Mouse (Mus musculus): ENCODE measurements around the gene Asb2. TPM values are rescaled to one million over a fixed set of nuclear protein-coding genes. Genes with fewer than 3 reads are reported as not detected.
A peak's percentile ranks its signal among the peaks of the same experiment; 100 is the strongest.

The Asb2 gene
- polyA plus RNA-seq, 1 experiment from 2014 or later = 219 TPM

- Histone ChIP-seq H3K36me3 (peaks cover 16% of the 10 kb centered on the region; the same call in 1 of the 2 replicates), H3K9me3 (replicated peaks) (no peaks in the 10 kb centered on the region), H3K4me1 (replicated peaks) (peaks cover 40% of the 10 kb centered on the region), H3K4me2 (peak overlapping the region; percentile 65), H3K9ac (peak overlapping the region; percentile 63), H3K27ac (peak overlapping the region; percentile 92), H3K27me3 (no peaks in the 10 kb centered on the region), H3K4me3 (peak overlapping the region; percentile 51)
- peak; percentile 75 for ATAC-seq (replicated peaks; ENCODE audit: insufficient number of reproducible peaks, insufficient read depth, low FRiP score, low read depth)
- 28% methylated on average over 14 of the region's 14 CpGs for WGBS
These were observed 17.5 kb downstream of the Asb2 start for GRCm38 (mm10) chr12:103338162-103338798.

- peak overlapping the region; percentile 92 for H3K27ac ChIP-seq
- 29% methylated on average over 3 of the region's 3 CpGs for WGBS
- no peaks in the 10 kb centered on the region for H3K9me3 ChIP-seq (replicated peaks)
- peak overlapping the region; percentile 51 for H3K4me3 ChIP-seq
- H3K9ac ChIP-seq = peak overlapping the region; percentile 63
- H3K4me1 ChIP-seq (replicated peaks) = peaks cover 53% of the 10 kb centered on the region
- peak overlapping the region; percentile 65 for H3K4me2 ChIP-seq
- H3K36me3 ChIP-seq = peaks cover 26% of the 10 kb centered on the region; the same call in 1 of the 2 replicates
- peak; percentile 58 for ATAC-seq (replicated peaks; ENCODE audit: insufficient number of reproducible peaks, insufficient read depth, low FRiP score, low read depth)
- H3K27me3 ChIP-seq = no peaks in the 10 kb centered on the region
These were observed 19.0 kb downstream of the Asb2 start for GRCm38 (mm10) chr12:103336766-103337165.

GRCm38 (mm10) chr12:103333426-103333825 lies 22.4 kb downstream of the Asb2 start:
- Histone ChIP-seq H3K4me2 (no peak overlapping the region), H3K27ac (no peak overlapping the region), H3K4me3 (no peak overlapping the region), H3K4me1 (replicated peaks) (peaks cover 70% of the 10 kb centered on the region), H3K36me3 (peaks cover 38% of the 10 kb centered on the region), H3K9ac (no peak overlapping the region), H3K9me3 (replicated peaks) (no peaks in the 10 kb centered on the region), H3K27me3 (no peaks in the 10 kb centered on the region)
- ATAC-seq (replicated peaks; ENCODE audit: insufficient number of reproducible peaks, insufficient read depth, low FRiP score, low read depth) = no peak
- 86% methylated on average over 15 of the region's 15 CpGs for WGBS

- no peaks in the 10 kb centered on the region for H3K9me3 ChIP-seq (replicated peaks)
- H3K27me3 ChIP-seq = no peaks in the 10 kb centered on the region
- ATAC-seq (replicated peaks; ENCODE audit: insufficient number of reproducible peaks, insufficient read depth, low FRiP score, low read depth) = no peak
- H3K9ac ChIP-seq = no peak overlapping the region
- H3K27ac ChIP-seq = no peak overlapping the region
- peaks cover 75% of the 10 kb centered on the region for H3K4me1 ChIP-seq (replicated peaks)
- WGBS = 63% methylated on average over 2 of the region's 2 CpGs
- peaks cover 38% of the 10 kb centered on the region for H3K36me3 ChIP-seq
- no peak overlapping the region for H3K4me2 ChIP-seq
- no peak overlapping the region for H3K4me3 ChIP-seq
These were observed 22.9 kb downstream of the Asb2 start for GRCm38 (mm10) chr12:103332879-103333278.

- peak overlapping the region; percentile 35 for H3K27ac ChIP-seq
- H3K27me3 ChIP-seq = no peaks in the 10 kb centered on the region
- H3K4me1 ChIP-seq (replicated peaks) = peaks cover 86% of the 10 kb centered on the region
- no peak overlapping the region for H3K4me2 ChIP-seq
- ATAC-seq (replicated peaks; ENCODE audit: insufficient number of reproducible peaks, insufficient read depth, low FRiP score, low read depth) = no peak; the same call in 1 of the 2 replicates
- H3K9me3 ChIP-seq (replicated peaks) = no peaks in the 10 kb centered on the region
- H3K9ac ChIP-seq = no peak overlapping the region
- no peak overlapping the region for H3K4me3 ChIP-seq
- 31% methylated on average over 4 of the region's 4 CpGs for WGBS
- peaks cover 38% of the 10 kb centered on the region for H3K36me3 ChIP-seq
These were observed 24.3 kb downstream of the Asb2 start for GRCm38 (mm10) chr12:103331491-103331890.

GRCm38 (mm10) chr12:103328448-103329191 lies 27.2 kb downstream of the Asb2 start:
- H3K9me3 ChIP-seq (replicated peaks) = no peaks in the 10 kb centered on the region
- H3K9ac ChIP-seq = peak overlapping the region; percentile 9; the same call in 1 of the 2 replicates
- H3K27ac ChIP-seq = peak overlapping the region; percentile 69
- H3K27me3 ChIP-seq = peaks cover 6% of the 10 kb centered on the region
- H3K4me2 ChIP-seq = peak overlapping the region; percentile 2; the same call in 1 of the 2 replicates
- H3K4me3 ChIP-seq = no peak overlapping the region
- H3K4me1 ChIP-seq (replicated peaks) = peaks cover 79% of the 10 kb centered on the region
- no peak; the same call in 1 of the 2 replicates for ATAC-seq (replicated peaks; ENCODE audit: insufficient number of reproducible peaks, insufficient read depth, low FRiP score, low read depth)
- peaks cover 41% of the 10 kb centered on the region for H3K36me3 ChIP-seq
- 44% methylated on average over 7 of the region's 7 CpGs for WGBS

GRCm38 (mm10) chr12:103327107-103327506 lies 28.7 kb downstream of the Asb2 start:
- no peak for ATAC-seq (replicated peaks; ENCODE audit: insufficient number of reproducible peaks, insufficient read depth, low FRiP score, low read depth)
- peaks cover 41% of the 10 kb centered on the region for H3K36me3 ChIP-seq

GRCm38 (mm10) chr12:103326569-103326968 lies 29.2 kb downstream of the Asb2 start:
- no peak for ATAC-seq (replicated peaks; ENCODE audit: insufficient number of reproducible peaks, insufficient read depth, low FRiP score, low read depth)

More at GRCm38 (mm10) chr12:103327107-103327506, 28.7 kb downstream of the Asb2 start:
- H3K27ac ChIP-seq = no peak overlapping the region; the same call in 1 of the 2 replicates
- no peaks in the 10 kb centered on the region for H3K9me3 ChIP-seq (replicated peaks)
- 27% methylated on average over 7 of the region's 7 CpGs for WGBS
- no peak overlapping the region for H3K4me2 ChIP-seq
- H3K4me3 ChIP-seq = no peak overlapping the region
- peaks cover 6% of the 10 kb centered on the region for H3K27me3 ChIP-seq
- peaks cover 72% of the 10 kb centered on the region for H3K4me1 ChIP-seq (replicated peaks)
- H3K9ac ChIP-seq = no peak overlapping the region

GRCm38 (mm10) chr12:103325156-103325857 lies 30.5 kb downstream of the Asb2 start:
- H3K9ac ChIP-seq = peak overlapping the region; percentile 32; the same call in 1 of the 2 replicates
- H3K4me3 ChIP-seq = peak overlapping the region; percentile 33
- H3K27me3 ChIP-seq = peaks cover 6% of the 10 kb centered on the region

More at GRCm38 (mm10) chr12:103326569-103326968, 29.2 kb downstream of the Asb2 start:
- Histone ChIP-seq H3K27me3 (peaks cover 6% of the 10 kb centered on the region), H3K4me3 (no peak overlapping the region), H3K4me1 (replicated peaks) (peaks cover 66% of the 10 kb centered on the region), H3K36me3 (peaks cover 40% of the 10 kb centered on the region), H3K27ac (no peak overlapping the region; the same call in 1 of the 2 replicates), H3K9ac (no peak overlapping the region), H3K9me3 (replicated peaks) (no peaks in the 10 kb centered on the region), H3K4me2 (no peak overlapping the region)
- whole genome bisulfite sequencing = 60% methylated on average over 4 of the region's 4 CpGs

GRCm38 (mm10) chr12:103322801-103323200 lies 33.0 kb downstream of the Asb2 start:
- ATAC-seq (replicated peaks; ENCODE audit: insufficient number of reproducible peaks, insufficient read depth, low FRiP score, low read depth) = 0 out of 2 replicates have a peak, but pooled peaks have one; percentile 20
- Histone ChIP-seq H3K27me3 (peaks cover 6% of the 10 kb centered on the region), H3K4me1 (replicated peaks) (peaks cover 35% of the 10 kb centered on the region), H3K27ac (peak overlapping the region; percentile 18; the same call in 1 of the 2 replicates), H3K9me3 (replicated peaks) (no peaks in the 10 kb centered on the region), H3K4me2 (no peak overlapping the region), H3K9ac (no peak overlapping the region), H3K4me3 (no peak overlapping the region), H3K36me3 (peaks cover 45% of the 10 kb centered on the region; the same call in 1 of the 2 replicates)
- WGBS = 32% methylated on average over 3 of the region's 3 CpGs

More at GRCm38 (mm10) chr12:103325156-103325857, 30.5 kb downstream of the Asb2 start:
- no peaks in the 10 kb centered on the region for H3K9me3 ChIP-seq (replicated peaks)
- peaks cover 56% of the 10 kb centered on the region for H3K4me1 ChIP-seq (replicated peaks)
- peak; percentile 75 for ATAC-seq (replicated peaks; ENCODE audit: insufficient number of reproducible peaks, insufficient read depth, low FRiP score, low read depth)
- no peak overlapping the region for H3K27ac ChIP-seq
- WGBS = 13% methylated on average over 60 of the region's 60 CpGs
- H3K36me3 ChIP-seq = peaks cover 40% of the 10 kb centered on the region
- peak overlapping the region; percentile 60 for H3K4me2 ChIP-seq

All from heart, embryonic 15.5 days (tissue).